Mouse (Mus musculus) limb, embryonic 14.5 days (tissue): Measurements from ENCODE around the gene Chp1. TPM values are rescaled to one million over a fixed set of nuclear protein-coding genes. Genes with fewer than 3 reads are reported as not detected.
"Not testable (repeated sequence)": the region's sequence is repeated elsewhere in the genome, so short reads cannot be mapped to it uniquely, and the experiment has no call there.

ENCODE experiments used
- ATAC-seq: fragments of 200-750 bp; cut with Nextera tagmentation; 2 replicates; pipeline ENCODE4 v1.8.0; 2017; ENCODE audit warnings: low read depth, moderate number of reproducible peaks, moderate TSS enrichment; ENCODE audit not compliant: low FRiP score
- DNase-seq: peaks from one replicate; pipeline ENCODE4 v3.0.0-alpha.2; 2015; ENCODE audit warnings: low spot score
- H3K27ac ChIP-seq: fragments of 300-500 bp; sonication (generic); replicated peaks from 2 replicates; pipeline ENCODE4 v1.5.1; 2014; ENCODE audit warnings: low read depth, mild to moderate bottlenecking, low read length, moderate library complexity, mixed read lengths
- H3K27me3 ChIP-seq: fragments of 300-500 bp; sonication (generic); 2 replicates; pipeline ENCODE4 v1.6.1; 2014; ENCODE audit warnings: low read length, mixed read lengths; ENCODE audit not compliant: control insufficient read depth, insufficient read depth
- H3K36me3 ChIP-seq: fragments of 300-500 bp; sonication (generic); 2 replicates; pipeline ENCODE4 v1.6.1; 2014; ENCODE audit warnings: mild to moderate bottlenecking, low read length, moderate library complexity, mixed read lengths; ENCODE audit not compliant: control insufficient read depth, insufficient read depth
- H3K4me1 ChIP-seq: fragments of 300-500 bp; sonication (generic); 2 replicates; pipeline ENCODE4 v1.6.1; 2014; ENCODE audit warnings: antibody characterized with exemption, low read length, mixed read lengths; ENCODE audit not compliant: control insufficient read depth, insufficient read depth
- H3K4me2 ChIP-seq: fragments of 300-500 bp; sonication (generic); replicated peaks from 2 replicates; pipeline ENCODE4 v1.6.1; 2014; ENCODE audit warnings: low read depth, mild to moderate bottlenecking, low read length, moderate library complexity; ENCODE audit not compliant: severe bottlenecking
- H3K4me3 ChIP-seq: fragments of 300-500 bp; sonication (generic); replicated peaks from 2 replicates; pipeline ENCODE4 v1.5.1; 2014; ENCODE audit warnings: low read length
- H3K9ac ChIP-seq: fragments of 300-500 bp; sonication (generic); 2 replicates; pipeline ENCODE4 v1.6.1; 2014; ENCODE audit warnings: mild to moderate bottlenecking, low read depth, low read length, moderate library complexity; ENCODE audit not compliant: severe bottlenecking
- H3K9me3 ChIP-seq: fragments of 300-500 bp; sonication (generic); 2 replicates; pipeline ENCODE4 v1.6.1; 2016; ENCODE audit warnings: low read length; ENCODE audit not compliant: control insufficient read depth
- POLR2A ChIP-seq: fragments of 200-500 bp; IDR thresholded peaks from 2 replicates; pipeline ENCODE4 v1.8.0; 2012; ENCODE audit warnings: inconsistent platforms, mild to moderate bottlenecking, moderate library complexity, borderline replicate concordance; ENCODE audit not compliant: insufficient read depth, insufficient read length; ENCODE audit errors: extremely low read depth
- WGBS: fragments of 180-500 bp; shearing (Covaris S2); extraction: QIAGEN DNeasy Blood & Tissue Kit; methylation state at CpG from one replicate; pipeline ENCODE4 v1.1.7; 2014; 5-methylcytosine and 5-hydroxymethylcytosine counted together
- polyA plus RNA-seq, 2 experiments: library from polyadenylated mRNA; depleted of rRNA in 1 of 2; stranded (reverse) in 1 of 2; unstranded in 1 of 2; fragments of >200 nt; fragmentation: Nextera tagmentation in 1 of 2; extraction: Ambion mirVana in 1 of 2; gene quantifications; 2 replicates each; pipeline versions ENCODE4 v1.2.1 to v1.2.3; 2012 to 2014

Gene Chp1
- polyA plus RNA-seq, 2 experiments: 53.8 to 55.6 TPM

DNA sequence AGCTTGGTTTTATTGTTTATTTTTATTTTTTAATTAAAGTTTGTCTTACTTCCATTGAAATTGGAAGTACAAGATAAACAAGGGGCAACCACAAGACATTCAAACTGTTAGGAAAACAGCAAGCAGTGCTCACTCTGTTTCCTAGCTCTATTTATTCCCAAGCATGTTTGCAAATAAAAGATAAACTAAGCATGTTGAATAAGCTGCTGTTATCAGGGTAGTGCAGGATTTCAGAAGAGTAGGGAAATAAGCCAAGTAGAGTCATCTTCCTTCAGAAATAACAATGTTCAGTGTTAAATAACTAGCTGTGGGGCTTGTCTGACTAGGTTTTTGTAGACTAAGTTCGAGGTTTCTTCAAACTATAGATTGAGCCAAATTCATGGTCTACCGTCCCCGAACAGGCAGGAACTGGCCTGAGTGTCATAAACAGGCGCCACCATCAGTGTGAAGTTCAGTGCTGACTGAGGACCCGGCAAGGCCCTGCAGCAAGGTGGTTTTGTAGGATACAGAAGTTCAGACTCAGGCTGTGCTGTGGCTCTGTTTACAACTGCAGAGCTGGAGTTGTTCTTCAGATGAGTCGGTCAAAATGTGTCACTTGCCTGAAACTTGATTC lies 58.0 kb downstream of the Chp1 start:
- H3K4me1 ChIP-seq: no peaks in the 10 kb centered on the region
- no peak for TF ChIP-seq POLR2A
- H3K4me3 ChIP-seq: no peak overlapping the region
- WGBS: 82% methylated on average over 6 of the region's 6 CpGs
- no peaks in the 10 kb centered on the region for H3K9me3 ChIP-seq
- no peak for DNase-seq
- H3K9ac ChIP-seq: no peak overlapping the region
- H3K4me2 ChIP-seq: no peak overlapping the region
- ATAC-seq: no peak
- H3K27me3 ChIP-seq: no peaks in the 10 kb centered on the region
- H3K36me3 ChIP-seq: peaks cover 74% of the 10 kb centered on the region
- no peak overlapping the region for H3K27ac ChIP-seq

- no peak overlapping the region for H3K27ac ChIP-seq
- no peak for TF ChIP-seq POLR2A
- ATAC-seq (no peak), DNase-seq (no peak)
- no peak overlapping the region for H3K4me3 ChIP-seq
- 97% methylated on average over 4 of the region's 4 CpGs for WGBS
- no peaks in the 10 kb centered on the region for H3K9me3 ChIP-seq
- no peak overlapping the region for H3K9ac ChIP-seq
- H3K27me3 ChIP-seq: no peaks in the 10 kb centered on the region
- H3K4me1 ChIP-seq: no peaks in the 10 kb centered on the region
- peaks cover 61% of the 10 kb centered on the region for H3K36me3 ChIP-seq
- H3K4me2 ChIP-seq: no peak overlapping the region
These were observed 59.5 kb downstream of the Chp1 start for GRCm38 (mm10) chr2:119607023-119607422.

DNA sequence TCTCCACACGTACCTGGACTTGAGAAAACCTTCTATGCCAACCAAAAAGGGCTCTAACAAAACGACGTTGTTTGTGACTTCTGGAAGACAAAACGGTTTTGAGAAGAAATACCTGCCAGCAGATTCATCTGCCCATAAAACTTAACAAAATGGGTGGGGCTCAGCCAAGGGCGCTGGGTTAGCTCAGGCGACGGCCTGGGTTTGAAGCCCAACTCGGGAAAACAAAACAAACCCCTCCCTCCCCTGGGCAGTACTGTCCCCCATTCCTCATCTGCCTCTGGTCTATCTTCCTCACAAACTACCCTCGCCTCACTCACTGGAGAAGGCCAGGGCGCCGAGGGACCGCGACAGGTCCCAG lies 70.3 kb downstream of the Chp1 start:
- Histone ChIP-seq H3K27me3 (no peaks in the 10 kb centered on the region), H3K4me2 (peak overlapping the region; percentile 68), H3K36me3 (no peaks in the 10 kb centered on the region), H3K4me1 (peaks cover 8% of the 10 kb centered on the region; the same call in 1 of the 2 replicates), H3K9me3 (no peaks in the 10 kb centered on the region), H3K4me3 (peak overlapping the region; percentile 65), H3K27ac (no peak overlapping the region), H3K9ac (peak overlapping the region; percentile 57)
- ATAC-seq (no peak; the same call in 1 of the 2 replicates), DNase-seq (peak; percentile 7)
- under 1% methylated on average over 13 of the region's 13 CpGs for WGBS
- no peak for TF ChIP-seq POLR2A

DNA sequence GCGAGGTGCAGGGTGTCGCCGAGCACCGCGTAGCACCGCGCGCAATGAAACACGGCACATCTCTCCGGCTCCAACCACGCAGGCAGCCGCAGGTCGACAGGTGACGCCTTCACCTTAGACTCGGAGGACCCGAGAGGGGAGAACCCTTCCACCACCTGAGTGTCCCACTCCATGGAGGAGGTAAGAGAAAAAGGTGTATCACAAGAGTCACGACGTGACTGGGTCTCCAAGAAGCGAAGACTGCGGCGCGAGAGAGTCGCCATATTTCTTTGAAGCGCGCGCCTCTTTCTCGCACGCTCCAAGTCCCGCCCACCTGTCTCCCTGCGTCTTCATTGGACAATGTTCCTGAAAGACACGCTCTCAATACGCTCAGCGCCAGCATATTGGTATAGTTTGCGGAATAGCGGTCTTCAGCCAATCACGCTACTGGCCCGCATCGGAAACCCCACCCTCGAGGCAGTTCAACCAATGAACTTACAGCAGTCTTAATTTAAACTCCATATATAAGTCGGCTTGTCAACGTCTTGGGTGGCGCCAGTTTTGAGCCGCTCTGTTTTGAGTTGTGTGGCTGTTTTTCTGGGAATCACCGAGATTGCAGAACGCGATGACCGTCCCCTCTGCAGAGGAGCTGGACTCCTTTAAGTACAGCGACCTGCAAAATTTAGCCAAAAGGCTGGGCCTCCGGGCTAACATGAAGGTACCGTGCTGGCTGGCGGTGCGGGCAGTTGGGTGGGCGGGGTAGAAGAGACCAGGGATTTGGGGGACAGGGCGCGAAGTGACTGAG lies 70.9 kb downstream of the Chp1 start, which contains the start of the genes Nusap1 and Oip5:
Gene Nusap1 (plus strand): TSS at position 100 of the 784 bp plus-strand sequence.
Gene Oip5 (minus strand): TSS at position 271 of the 784 bp plus-strand sequence.
- H3K9ac ChIP-seq: peak within 1 kb of the TSS; percentile 57
- peaks cover 8% of the 10 kb centered on the region; the same call in 1 of the 2 replicates for H3K4me1 ChIP-seq
- ATAC-seq (peak; percentile 100), DNase-seq (peak; percentile 99)
- H3K4me2 ChIP-seq: peak within 1 kb of the TSS; percentile 68
- no peaks in the 10 kb centered on the region for H3K27me3 ChIP-seq
- no peaks in the 10 kb centered on the region for H3K9me3 ChIP-seq
- 0 out of 2 replicates have a peak within 1 kb of the TSS, but pooled peaks have one; percentile 53 for H3K27ac ChIP-seq
- peak within 1 kb of the TSS; percentile 65 for H3K4me3 ChIP-seq
- under 1% methylated on average over 55 of the region's 55 CpGs for WGBS
- TF ChIP-seq POLR2A: peak; percentile 63; the same call in 1 of the 2 replicates
- H3K36me3 ChIP-seq: peaks cover 1% of the 10 kb centered on the region

DNA sequence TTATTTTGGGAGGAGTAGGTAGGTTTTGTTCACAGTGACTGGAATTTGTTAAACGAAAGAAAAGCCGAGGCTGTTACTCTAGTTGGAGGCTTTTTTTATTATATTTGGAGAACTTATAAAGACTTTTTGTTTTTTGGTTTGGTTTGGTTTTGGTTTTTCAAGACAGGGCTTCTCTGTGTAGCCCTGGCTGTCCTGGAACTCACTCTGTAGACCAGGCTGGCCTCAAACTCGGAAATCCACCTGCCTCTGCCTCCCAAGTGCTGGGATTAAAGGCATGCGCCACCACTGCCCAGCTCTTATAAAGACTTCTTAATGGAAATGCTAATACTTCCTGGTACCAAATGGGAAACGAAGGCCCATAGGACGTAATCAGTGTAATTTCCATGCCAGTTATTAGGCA lies 71.5 kb downstream of the Chp1 start:
- H3K27me3 ChIP-seq, H3K9me3 ChIP-seq, H3K4me1 ChIP-seq, ATAC-seq, H3K36me3 ChIP-seq, DNase-seq: not testable (repeated sequence)
- H3K4me3 ChIP-seq: peak overlapping the region; percentile 65
- 0 out of 2 replicates have a peak overlapping the region, but pooled peaks have one; percentile 53 for H3K27ac ChIP-seq
- peak overlapping the region; percentile 63 for H3K4me2 ChIP-seq
- peak overlapping the region; percentile 55 for H3K9ac ChIP-seq
- WGBS: 12% methylated on average over 6 of the region's 6 CpGs
